Mouse (Mus musculus) 3134 (cell line): ENCODE data around the gene Rabepk.
"Not testable (repeated sequence)": the region's sequence is repeated elsewhere in the genome, so short reads cannot be mapped to it uniquely, and the experiment has no call there.

Experiments used
- DNase-seq: peaks from one replicate; pipeline ENCODE4 v3.0.0-alpha.2; 2011; ENCODE audit warnings: low spot score; ENCODE audit not compliant: insufficient read length; ENCODE audit errors: extremely low read depth

Rabepk gene

DNA sequence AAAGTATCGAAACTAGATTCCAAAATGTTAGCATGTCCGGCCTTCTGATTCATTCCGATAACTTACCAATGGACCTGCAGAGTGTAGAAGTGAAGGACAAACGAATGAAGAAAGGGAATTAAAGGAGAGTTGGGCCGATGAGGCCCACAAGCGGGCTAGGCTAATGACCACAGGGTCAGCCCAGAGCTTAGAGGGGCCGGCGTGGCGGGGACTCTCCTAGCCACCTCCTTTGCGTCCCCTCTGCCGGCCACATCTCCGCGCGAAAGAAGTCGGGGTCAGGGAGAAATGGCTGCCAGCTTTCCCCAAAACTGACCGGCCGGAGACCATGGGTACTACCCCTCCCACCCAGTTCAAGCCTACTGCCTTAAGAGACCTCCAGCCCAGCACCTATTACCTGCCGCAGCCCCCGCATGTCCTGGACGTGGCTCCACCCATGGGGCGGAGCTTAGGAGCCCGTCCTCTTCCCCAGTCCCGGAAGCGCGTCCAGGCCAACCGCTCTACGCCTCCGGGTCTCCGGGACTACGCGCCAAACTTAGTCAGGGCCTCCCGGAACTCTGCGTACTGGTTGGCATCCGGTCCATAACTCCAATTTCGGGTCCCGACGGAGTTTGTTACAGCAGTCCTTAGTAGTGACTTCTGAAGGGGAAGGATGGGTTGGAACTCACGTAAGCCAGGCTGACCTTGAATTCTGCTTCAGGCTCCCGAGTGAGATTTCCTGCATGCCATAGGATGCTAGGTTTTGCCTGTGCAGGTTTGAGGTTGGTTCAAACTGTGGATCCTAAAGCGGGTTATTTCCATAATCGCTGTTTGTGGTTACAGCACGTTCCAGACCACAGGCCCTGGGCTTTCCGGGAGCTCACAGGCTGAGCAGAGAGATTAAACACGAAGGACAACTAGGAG lies at the start of gene Rabepk:
Gene Rabepk (minus strand): TSS at position 556 of the 900 bp plus-strand sequence.
- peak; percentile 88 for DNase-seq

DNA sequence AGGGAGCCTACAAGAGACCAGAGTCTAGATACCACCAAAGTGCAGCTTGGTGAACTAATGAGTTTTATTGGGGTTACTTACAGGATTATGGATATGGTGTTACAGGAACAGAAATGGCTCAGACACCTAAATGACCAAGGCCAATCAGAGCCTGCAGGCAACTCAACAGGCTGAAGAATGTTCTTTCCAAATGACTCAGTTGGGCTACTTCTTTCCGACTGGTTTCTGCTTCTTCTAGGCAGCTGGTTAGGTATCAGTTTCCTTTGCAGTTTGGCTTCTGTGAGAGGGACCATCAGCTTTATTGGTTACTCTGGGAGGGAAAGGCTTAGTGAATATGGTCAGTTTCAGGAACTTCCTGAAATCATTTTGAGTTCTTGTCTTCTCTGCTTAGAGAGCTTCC lies 48.0 kb upstream of the Rabepk start:
- no peak for DNase-seq

DNA sequence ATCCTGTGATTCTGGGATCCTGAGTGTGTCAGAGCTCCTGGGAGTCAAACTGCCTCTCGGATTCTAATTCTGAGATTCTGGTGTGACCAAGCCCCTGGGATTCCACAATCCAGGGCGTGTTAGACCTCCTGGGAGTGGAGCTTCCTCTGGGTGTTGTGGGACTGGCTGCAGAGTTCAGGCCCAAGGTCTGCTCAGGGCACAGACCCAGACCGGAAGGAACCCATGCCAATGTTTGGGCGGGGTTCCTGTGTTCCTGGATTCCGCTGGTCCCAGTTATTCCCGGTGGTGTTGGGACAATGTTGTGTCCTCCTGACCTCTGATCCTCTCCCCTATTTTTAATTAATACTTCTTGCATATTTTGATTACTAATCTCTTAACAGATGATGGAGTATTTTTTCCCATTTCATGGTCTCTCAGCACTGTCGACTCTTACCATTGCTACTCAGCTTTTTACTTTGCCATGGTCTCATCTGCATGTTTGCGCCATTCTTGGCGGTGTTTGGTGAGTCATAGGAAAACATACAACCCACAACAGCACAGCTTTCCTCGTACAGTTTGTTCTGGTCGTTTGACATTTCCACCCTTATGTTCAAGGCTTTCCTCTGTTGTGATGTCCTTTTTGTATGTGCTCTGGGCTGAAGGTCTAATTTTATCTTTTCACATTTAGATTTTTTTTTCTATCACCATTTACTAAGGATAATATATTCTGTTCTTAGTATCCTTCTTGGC lies 43.7 kb upstream of the Rabepk start:
- peak; percentile 55 for DNase-seq

DNA sequence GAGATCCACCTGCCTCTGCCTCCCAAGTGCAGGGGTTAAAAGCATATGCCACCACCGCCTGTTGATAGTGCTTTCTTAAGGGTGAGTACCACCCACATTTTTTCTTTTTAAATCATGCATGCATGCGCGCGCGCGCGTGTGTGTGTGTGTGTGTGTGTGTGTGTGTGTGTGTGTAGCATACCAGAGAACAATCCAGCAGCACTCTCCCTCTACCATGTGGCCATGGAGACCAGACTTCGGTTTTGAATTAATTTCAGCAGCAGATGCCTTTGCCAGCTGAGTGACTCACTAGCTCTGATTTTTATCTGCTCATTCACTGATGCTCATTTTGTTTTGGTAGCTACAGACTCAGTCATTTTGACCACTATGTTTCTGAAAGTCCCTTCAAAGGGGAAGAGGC lies 42.0 kb upstream of the Rabepk start:
- DNase-seq: no peak

DNA sequence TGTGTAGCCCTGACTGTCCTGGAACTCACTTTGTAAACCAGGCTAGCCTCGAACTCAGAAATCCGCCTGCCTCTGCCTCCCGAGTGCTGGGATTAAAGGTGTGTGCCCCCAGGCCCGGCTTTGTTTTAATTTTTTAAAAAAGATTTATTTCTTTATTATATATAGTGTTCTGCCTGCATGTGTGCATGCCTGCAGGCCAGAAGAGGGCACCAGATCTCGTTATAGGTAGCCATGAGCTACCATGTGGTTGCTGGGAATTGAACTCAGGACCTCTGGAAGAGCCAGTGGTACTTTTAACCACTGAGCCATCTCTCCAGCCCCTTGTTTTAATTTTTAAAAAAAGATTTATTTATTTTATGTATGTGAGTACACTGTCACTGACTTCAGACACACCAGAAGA lies 40.4 kb upstream of the Rabepk start:
- not testable (repeated sequence) for DNase-seq

DNA sequence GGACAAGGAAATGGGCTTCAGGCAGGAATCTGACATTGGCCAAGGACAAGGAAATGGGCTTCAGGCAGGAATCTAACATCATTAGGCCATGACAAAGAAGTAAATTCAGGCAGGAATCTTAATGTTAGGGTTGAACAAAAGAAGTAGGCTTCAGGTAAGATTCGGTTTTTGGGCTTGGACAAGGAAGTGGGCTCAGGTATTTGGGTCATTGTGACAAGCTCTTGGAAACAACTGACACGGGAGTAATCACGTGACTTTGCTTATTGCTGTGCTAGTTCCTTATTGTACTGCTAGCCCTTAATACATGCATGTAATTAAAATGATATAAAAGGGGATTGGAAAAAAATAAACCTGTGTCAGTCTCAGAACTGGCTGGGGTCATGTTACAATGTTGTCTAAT lies 36.0 kb upstream of the Rabepk start:
- no peak for DNase-seq

DNA sequence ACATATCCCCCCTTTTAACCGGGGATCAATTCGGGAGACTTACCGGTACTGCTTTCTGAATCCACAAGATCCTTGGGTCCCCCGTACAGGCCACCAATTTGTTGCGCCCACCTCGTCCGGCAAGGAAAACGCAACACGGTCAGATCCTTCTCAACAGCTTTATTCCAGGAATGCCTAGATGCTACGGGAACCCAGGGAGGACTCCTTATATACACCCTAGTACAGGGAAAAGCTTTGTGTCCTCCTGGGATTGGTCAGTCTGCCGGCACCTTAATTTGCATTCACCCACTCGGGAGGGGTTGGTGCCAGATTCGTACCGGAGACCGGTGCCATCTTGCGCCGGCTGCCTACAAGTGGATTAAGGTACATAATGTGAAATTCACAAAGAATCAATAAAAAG lies 33.9 kb upstream of the Rabepk start:
- no peak for DNase-seq

DNA sequence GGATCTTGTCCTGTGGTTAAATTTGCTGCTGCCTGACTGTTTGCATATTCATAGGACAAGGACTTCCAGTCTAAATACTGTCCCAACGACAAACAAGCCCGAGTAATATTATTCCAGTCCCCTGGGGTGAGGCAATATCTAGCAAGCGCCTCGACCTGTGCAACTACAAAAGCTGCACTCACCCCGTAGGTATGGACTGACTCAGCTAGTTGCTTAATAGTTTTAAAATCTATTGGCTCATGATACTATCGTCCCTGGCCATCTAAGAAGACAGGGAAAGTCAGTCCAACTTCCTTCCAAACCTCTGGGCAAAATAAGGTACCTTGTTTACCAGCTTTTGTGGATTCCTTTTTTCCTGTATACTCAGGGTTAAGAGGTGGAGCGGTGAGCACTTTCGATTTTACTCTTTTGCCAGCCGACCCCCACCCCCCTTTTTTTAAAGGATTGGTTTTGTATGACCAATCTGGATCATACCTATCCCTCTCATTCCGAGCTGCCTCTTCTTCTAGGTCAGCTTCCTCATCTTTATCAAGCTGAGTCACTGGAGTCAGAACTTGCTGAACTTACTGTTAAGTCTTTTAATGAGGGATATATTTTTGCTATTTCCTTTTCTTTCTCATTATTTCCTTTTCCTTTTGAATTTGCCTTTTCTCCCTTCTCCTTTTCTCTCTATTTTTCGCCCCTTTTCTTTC lies 33.2 kb upstream of the Rabepk start, which contains the start of gene Gm34653:
Gene Gm34653 (plus strand): TSS at position 242 of the 692 bp plus-strand sequence.
- DNase-seq: not testable (repeated sequence)

DNA sequence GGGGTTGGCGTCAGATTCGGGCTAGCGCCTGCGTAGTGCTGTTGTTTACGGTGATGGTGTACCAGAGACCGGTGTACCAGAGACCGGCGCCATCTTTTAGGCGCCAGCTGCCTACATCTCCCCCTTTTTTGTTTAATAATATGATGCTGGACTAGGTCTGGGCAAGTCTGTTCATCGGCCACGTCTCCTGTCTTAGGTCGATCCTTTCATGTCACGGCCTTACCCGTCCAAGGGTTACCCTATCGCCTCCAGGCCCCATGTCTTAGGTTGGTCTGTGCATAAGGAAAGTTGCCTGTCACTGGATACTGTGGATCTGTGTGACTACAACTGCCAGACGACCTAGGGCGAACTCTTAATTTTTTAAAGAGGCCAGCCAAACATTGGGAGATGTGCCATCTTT lies 30.4 kb upstream of the Rabepk start:
- not testable (repeated sequence) for DNase-seq

DNA sequence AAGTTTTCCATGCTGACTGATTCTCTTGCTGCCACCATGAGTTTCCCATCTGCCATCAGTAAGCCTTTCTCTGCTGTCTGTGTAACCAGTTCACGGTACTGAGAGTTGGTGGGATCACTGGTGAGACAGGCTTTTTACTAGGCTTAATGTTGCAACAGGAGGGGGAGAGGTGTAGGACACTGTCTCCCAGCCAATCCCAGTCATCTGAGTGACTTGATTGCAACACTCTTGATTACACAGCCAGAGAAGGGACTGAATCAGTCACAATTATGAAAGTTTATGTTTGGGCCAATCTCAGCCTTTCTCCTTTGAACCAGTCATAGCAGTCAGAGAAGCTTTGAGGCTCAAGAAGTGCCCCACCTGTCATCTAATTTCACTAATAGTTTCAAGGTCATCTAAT lies 28.3 kb upstream of the Rabepk start:
- DNase-seq: no peak

DNA sequence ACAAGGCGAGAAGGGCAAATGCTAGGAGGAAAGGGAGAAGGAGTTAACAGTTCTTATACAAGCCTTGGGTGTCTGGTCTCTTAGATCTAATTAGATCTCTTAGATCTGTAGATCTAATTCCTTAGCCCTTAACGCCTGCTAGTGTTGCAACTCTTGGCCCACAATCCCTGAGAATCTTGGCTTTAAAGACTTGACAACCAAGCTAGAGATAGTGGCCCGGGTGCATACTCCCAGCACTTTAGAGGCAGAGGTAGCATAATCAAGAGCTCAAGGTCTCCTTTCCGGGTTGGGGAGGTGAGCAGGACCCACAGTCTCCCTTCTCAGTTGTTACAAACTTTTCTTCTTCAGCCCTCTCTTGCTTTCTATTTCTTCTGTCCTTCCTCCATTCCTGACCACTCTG lies 27.9 kb upstream of the Rabepk start:
- no peak for DNase-seq

DNA sequence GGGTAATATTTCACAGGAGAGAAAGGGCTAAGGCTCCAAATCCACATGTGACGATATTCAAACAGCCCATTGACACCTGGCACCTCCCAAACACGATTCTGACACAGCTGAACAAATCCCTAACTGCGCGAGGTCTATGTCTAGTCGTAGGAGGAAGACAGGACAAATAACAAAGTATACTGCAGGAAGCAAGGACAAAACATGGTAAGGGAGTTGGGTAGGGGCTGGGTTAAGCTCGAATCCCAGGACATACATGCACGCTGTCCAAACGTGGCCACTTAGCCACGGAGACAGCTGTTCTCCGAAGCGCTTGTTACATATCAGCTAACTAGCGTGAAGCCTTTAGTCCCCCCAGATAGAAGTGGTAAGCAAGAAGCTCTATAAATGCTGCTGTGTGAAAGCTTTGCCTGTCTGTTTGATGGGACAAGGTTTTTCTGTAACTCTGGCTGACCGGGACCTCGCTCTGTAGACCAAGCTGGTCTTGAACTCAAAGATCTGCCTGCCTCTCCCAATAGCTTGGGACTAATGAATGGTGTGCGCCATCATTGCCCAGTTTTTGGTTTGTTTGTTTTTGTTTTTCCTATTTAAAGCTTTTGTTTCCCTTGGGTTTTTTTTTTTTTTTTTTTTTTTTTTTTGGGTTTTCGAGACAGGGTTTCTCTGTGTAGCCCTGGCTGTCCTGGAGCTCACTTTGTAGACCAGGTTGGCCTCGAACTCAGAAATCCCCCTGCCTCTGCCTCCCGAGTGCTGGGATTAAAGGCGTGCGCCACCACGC lies 26.9 kb upstream of the Rabepk start:
- DNase-seq: no peak

DNA sequence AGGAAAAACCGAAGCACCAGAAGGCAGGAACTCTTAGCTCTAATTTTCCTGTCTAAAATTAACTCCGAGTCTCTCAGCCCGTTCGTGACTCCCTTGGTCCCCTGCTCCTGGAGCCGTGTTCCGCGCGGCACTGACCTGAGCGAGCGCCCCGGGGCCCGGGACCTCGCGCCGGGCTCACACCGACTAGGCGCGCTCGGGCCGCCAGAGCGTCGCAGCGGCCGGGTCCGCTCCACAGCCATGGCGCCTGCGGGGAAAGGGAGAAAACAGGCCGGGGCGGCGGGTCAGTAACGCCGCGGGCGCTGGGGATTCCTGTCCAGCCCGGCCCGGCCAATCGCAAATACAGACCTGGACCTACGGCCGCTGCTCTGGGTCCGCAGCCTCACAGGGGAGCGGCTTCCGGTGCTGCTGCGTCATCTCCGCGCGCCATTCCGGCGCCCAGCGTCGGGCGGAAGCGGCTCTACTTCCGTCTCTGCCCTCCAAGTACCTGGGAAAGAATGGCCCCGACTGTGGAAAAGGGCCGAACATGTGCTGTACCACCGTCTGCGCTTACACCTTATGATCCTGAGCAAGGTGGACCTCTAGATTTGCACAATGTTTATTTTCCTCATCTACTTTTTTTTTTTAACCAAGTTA lies 26.2 kb upstream of the Rabepk start, which contains the start of gene Fbxw2:
Gene Fbxw2 (minus strand): TSS at position 485 of the 633 bp plus-strand sequence.
- peak; percentile 97 for DNase-seq

DNA sequence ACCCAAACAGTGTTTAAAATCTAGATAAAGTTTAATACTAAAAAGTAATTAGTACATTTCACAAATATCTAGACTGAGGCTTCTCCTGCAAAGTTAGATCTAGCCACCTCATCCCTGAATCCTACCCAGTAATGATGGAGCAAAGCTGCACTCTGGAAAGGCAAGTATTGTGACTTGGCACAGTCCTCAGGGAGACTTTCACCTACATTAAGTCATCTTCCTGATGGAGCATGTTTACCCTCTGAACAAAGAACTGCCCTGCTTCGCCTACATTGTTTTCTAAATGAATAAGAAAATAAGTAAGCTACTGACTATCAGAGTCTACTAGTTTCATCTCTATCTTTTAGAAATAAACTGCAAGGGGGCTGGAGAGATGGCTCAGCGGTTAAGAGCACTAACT lies 18.8 kb upstream of the Rabepk start:
- DNase-seq: no peak

DNA sequence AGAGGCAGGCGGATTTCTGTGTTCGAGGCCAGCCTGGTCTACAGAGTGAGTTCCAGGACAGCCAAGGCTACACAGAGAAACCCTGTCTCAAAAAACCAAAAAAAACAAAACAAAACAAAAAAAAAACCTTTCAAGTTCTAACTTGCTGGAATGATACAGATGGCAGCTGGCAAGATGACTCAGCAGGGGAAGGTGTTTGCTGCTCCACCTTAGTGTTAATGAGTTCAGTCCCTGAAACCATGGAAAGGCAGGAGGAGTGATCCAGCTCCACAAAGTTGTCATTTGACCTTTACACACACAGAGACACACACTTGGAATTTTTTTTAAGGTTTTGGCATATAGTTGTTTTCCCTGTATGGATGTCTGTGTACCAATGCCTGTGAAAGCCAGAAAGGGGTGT lies 16.2 kb upstream of the Rabepk start:
- not testable (repeated sequence) for DNase-seq

DNA sequence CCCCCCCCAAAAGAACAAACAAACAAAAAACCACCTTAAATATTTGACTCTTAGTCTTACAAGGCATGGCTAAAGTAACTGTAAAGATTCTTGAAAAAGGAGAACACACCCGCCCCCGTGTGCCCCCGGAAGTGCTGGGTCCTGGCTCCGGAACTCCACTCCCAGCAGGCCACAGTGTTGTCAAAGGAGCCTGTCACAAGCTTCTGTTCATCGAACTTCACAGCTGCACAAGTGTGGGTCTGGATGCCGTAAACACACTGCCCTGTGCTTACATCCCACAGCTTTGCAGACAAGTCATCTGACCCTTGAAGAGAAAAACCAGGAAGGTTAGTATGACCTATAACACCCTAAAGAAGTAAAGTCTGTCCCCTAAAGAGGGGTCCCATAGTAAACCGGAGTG lies 13.0 kb upstream of the Rabepk start:
- no peak for DNase-seq

DNA sequence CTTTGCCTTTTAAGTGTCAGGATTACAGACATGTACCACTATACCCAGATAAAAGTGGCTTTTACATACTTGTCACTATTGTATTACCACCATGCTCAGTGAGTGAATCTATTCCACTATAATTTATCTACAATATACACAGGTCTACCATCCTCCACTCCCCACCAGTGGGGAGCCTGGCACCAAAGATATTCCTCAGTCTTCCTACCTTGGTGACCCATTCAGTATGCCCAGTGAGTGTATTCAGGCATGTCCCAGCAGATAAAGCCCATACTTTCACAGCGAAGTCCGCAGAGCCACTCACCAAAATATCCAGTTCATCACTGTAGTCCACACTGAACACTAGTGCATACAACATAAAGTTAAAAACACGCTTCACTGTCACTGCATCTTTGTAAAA lies 11.1 kb upstream of the Rabepk start:
- no peak for DNase-seq

DNA sequence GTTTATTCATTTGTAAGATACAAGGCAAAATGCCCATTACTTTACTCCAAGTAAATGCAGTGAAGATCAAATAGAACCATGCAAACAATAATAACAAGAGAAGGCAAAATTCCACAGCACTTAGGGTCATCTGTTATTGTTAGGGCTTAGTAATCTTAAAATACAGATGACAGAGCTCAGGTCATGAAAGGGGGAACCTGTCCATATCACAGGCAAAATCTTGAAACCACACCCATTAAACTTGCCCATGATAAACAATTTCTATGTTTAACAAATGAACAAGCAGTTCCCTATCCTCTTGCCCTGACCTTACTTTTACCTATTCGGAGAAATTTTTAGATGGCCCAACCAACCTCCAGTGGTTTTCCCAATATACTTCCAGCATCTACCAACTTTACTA lies 9.9 kb upstream of the Rabepk start:
- no peak for DNase-seq

DNA sequence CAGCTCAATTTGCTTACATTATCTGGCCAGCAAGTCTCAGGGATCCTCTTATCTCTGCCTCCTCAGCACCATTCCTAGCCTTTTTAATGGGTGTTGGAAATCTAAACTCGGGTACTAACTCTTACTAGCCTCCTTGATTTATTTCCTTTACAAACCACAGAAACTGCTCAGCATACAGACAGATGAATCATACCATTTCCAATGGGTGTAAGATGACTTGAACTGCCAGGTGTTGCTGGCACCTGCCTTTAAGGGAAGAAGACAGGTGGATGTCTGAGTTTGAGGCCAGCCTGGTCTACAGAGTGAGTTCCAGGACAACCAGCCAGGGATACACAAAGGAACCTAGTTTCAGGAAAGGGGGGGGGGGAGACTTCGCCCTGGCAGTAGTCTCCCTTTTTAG lies 8.3 kb upstream of the Rabepk start:
- no peak for DNase-seq

DNA sequence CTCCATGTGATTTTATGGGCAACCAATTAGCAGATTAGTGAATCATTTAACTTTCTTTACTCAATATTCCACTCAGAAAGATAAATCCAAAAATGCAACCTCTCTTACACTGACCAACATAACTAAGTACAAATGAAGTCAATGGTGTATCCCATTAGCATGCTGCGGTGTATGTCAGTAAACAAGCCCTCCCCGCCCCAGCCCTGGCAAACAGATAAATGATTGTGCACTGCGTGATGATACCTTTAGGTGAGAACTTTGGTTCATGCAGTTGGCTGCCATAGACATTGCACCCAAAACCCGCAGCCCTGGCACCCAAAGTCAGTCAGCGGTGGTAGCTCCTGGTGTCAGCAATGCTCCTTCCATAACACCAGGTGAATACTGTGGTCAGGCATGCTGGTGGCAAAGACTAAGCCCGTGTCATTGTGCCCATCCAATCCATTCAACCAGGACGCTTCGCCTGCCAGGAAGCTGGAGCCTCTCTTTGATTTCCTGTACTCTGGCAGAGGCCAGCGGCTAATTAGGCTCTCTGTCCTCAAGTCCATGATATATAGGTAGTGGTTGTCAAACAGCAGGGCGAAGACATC lies 5.7 kb upstream of the Rabepk start:
- DNase-seq: no peak
